ENCODE assay signal across 8 mouse cellular contexts in the genomic region with DNA sequence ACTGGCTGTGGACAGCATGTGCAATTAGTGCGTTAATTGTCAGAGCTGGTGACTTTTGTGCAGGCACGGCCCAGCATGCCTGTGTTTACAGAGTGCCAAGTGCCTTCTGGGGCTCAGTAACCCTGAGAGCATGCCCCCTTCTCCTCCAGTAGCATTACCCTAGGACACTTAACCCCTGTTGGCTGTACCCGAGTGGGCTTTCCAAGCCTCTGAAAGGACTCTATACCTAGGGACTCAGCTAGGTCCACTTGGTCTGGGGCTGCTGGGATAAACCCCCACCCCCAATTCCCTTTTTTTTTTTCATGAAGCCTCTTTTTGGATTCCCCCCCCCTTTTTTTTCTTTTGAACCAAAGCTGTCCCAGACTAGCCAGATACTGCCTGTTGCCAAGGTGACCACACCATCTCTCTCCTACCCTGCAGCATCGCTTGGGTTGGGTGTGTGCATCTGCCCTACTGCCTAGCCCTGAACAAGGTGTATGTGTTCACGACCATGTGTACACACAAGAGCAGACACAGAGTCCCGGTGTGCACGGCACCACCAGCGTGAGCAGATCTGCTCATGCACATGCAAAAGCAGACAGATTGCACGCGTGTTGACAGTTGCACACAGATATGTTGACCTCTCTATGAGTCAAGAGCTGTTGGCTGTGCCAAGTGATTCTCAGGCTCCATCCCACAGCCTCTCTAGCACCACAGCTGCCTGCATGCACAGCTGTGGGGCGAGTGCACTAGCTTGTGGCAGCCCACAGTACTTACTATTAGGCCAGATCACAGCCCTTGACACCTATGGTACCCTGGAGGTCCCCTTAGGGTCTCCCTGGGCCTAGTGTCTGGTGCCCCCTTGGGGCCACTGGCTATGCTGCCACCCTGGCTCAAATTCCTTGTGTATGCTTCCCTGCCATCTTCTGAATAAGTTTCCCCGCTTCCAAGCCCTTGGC. TPM values are rescaled to one million over a fixed set of nuclear protein-coding genes. Genes with fewer than 3 reads are reported as not detected.
DNase-seq lines count a peak whose midpoint lies in the region; ATAC-seq and TF ChIP-seq lines count a peak whose summit lies in the region.

No protein-coding gene starts in this region.

- TF ChIP-seq POLR2A in lung, adult 2 months (IDR thresholded peaks at IDR 0.05; ENCODE audit: borderline replicate concordance, extremely low read depth, low read depth, low read length) = no peak

- DNase-seq in lung, adult 2 months = no peak
- DNase-seq in lung, postnatal 25 days (ENCODE audit: low spot score) = no peak
- peak; percentile 5 for DNase-seq in adipocyte (ENCODE audit: low spot score)
- peak; percentile 68 for DNase-seq in lung, postnatal 10 days
- DNase-seq in adrenal gland, adult 8-10 months = no peak
- no peak for DNase-seq in frontal cortex, adult 2 months (ENCODE audit: extremely low spot score in 1 of 2, low spot score in 1 of 2)
- no peak for DNase-seq in gastrocnemius, adult 18-20 months (ENCODE audit: low spot score)

- 69% methylated on average over 12 of the region's 12 CpGs for WGBS in lung, adult 2 months
- 72% methylated on average over 12 of the region's 12 CpGs for WGBS in heart, embryonic 15.5 days

- ATAC-seq in heart, embryonic 15.5 days (replicated peaks; ENCODE audit: insufficient number of reproducible peaks, insufficient read depth, low FRiP score, low read depth) = no peak; the same call in 1 of the 2 replicates

- peak overlapping the region; percentile 35; the same call in 1 of the 2 replicates for H3K27ac ChIP-seq in heart, embryonic 15.5 days

- no peak overlapping the region for H3K9ac ChIP-seq in heart, embryonic 15.5 days

- no peaks in the 10 kb centered on the region for H3K27me3 ChIP-seq in heart, embryonic 15.5 days

- no peak overlapping the region for H3K4me3 ChIP-seq in lung, adult 2 months (replicated peaks; ENCODE audit: extremely low read depth, low read depth, low read length)
- no peak overlapping the region for H3K4me3 ChIP-seq in heart, embryonic 15.5 days

- H3K9me3 ChIP-seq in heart, embryonic 15.5 days (replicated peaks) = no peaks in the 10 kb centered on the region

- peaks cover 6% of the 10 kb centered on the region for H3K4me1 ChIP-seq in lung, adult 2 months (ENCODE audit: control insufficient read depth, insufficient read depth, low read length)
- H3K4me1 ChIP-seq in heart, embryonic 15.5 days (replicated peaks) = peaks cover 16% of the 10 kb centered on the region

- 0 out of 2 replicates have a peak, but pooled peaks have one; percentile 25 for TF ChIP-seq CTCF in lung, adult 2 months (IDR thresholded peaks at IDR 0.05; ENCODE audit: insufficient read depth, low read length)

- no peaks in the 10 kb centered on the region for H3K36me3 ChIP-seq in heart, embryonic 15.5 days

- H3K4me2 ChIP-seq in heart, embryonic 15.5 days = no peak overlapping the region

RNA-seq across cellular contexts. Expression of a gene that starts 21.0 kb away (rescaled TPM):
- 5.3 and 5.8 TPM in 2 replicates for polyA plus RNA-seq in lung, adult 2 months (2012; rRNA removed)
- 5.5 TPM in 2 replicates for polyA plus RNA-seq in heart, embryonic 15.5 days (2015; fragmentation: Nextera tagmentation; extraction: Ambion mirVana)
- total RNA-seq in adrenal gland, adult 8-10 months (2022) = 1 to 10 TPM; 2.4 to 3.6 (median 2.7) TPM
- polyA plus RNA-seq in frontal cortex, adult 2 months (2012; rRNA removed) = 17.8 and 19.5 TPM in 2 replicates
- 10 to 100 TPM; 48.6 to 67.1 TPM for total RNA-seq in gastrocnemius, adult 18-20 months (2021)

Comparison
In these comparisons a context has a peak if more than half of its experiments do, and no peak if none do; other contexts are left out.
1. DNase-seq: peak in adipocyte (single experiment) and lung, postnatal 10 days (single experiment); none in lung, adult 2 months (single experiment), lung, postnatal 25 days (single experiment), adrenal gland, adult 8-10 months (single experiment), frontal cortex, adult 2 months (0 of 2) and gastrocnemius, adult 18-20 months (single experiment).